ENCODE assay signal across 10 mouse cellular contexts in the genomic region with DNA sequence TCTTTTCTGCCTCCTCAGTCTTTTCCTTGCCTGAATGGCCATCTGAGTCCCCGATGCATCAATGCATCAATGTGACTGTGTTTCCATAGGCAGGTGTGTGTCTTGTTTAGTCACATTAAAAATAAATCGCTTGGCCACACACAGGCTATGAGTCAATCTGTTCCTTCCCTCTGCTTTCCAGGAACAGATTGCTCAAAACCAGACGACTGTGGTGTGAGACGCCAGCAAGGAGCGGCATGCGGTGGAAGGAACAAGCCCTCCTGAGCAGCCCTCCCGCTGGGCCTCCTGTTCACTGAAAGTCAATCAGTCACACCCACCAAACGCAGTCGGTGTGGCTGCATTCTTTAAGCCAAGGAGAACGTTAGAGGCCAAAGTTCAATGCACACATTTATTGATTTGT. TPM values are rescaled to one million over a fixed set of nuclear protein-coding genes. Genes with fewer than 3 reads are reported as not detected.
DNase-seq lines count a peak whose midpoint lies in the region; ATAC-seq and TF ChIP-seq lines count a peak whose summit lies in the region.
"Had no signal": no experiment of that assay in that cellular context is flagged by ENCODE, and none has a peak within 500 bp of the region (broad histone marks: within the 10 kb centered on the region; RNA-seq: fewer than 3 reads in every experiment).

No protein-coding gene starts in this region.

- no peaks in the 10 kb centered on the region for H3K27me3 ChIP-seq in forebrain, embryonic 13.5 days
- H3K27me3 ChIP-seq in forebrain, embryonic 11.5 days (ENCODE audit: control insufficient read depth, insufficient read depth, low read length), result no peaks in the 10 kb centered on the region
- no peaks in the 10 kb centered on the region for H3K27me3 ChIP-seq in ES-Bruce4 (ENCODE audit: control insufficient read depth, insufficient read depth, low read length, poor library complexity, severe bottlenecking)

- TF ChIP-seq EP300 in ES-Bruce4 (IDR thresholded peaks at IDR 0.05; ENCODE audit: insufficient read depth, low read depth, low read length), result peak; percentile 78

- intact Hi-C loops in left cerebral cortex, postnatal 25 days (cut with DNase I), result loop anchor here (1.0 to 5.0 kb wide), 3 partner anchors 8 to 90 kb away; no protein-coding TSS in a partner anchor

- 10% methylated on average over 10 of the region's 10 CpGs for WGBS in forebrain, embryonic 13.5 days
- 12% methylated on average over 10 of the region's 10 CpGs for WGBS in forebrain, embryonic 11.5 days

- no peaks in the 10 kb centered on the region for H3K9me3 ChIP-seq in forebrain, embryonic 13.5 days (replicated peaks)
- H3K9me3 ChIP-seq in forebrain, embryonic 11.5 days (ENCODE audit: control insufficient read depth, low read length), result no peaks in the 10 kb centered on the region
- H3K9me3 ChIP-seq in ES-Bruce4 (replicated peaks; ENCODE audit: control insufficient read depth, insufficient read depth, low read length, poor library complexity, severe bottlenecking), result no peaks in the 10 kb centered on the region

- DNase-seq in forebrain, embryonic 11.5 days (ENCODE audit: low spot score), result no peak
- peak; percentile 29 for DNase-seq in embryo, embryonic 11.5 days (ENCODE audit: low read depth, low spot score)
- DNase-seq in left cerebral cortex, postnatal 25 days (ENCODE audit: low spot score in 2 of 2), result peak; percentile 54 to 81
- no peak for DNase-seq in T-cell, adult 2 months (ENCODE audit: low spot score)
- no peak for DNase-seq in neural tube, embryonic 10.5 days (ENCODE audit: extremely low spot score, low spot score)

- TF ChIP-seq POLR2A in ES-Bruce4 (IDR thresholded peaks at IDR 0.05; ENCODE audit: insufficient read depth, low read length), result no peak

- ATAC-seq in forebrain, embryonic 13.5 days, result peak; percentile 51; the same call in 1 of the 2 replicates
- no peak for ATAC-seq in forebrain, embryonic 11.5 days (replicated peaks; ENCODE audit: low FRiP score)
- no peak for ATAC-seq in megakaryocyte-erythroid progenitor cell, adult 5-6 weeks (replicated peaks; ENCODE audit: low FRiP score, low TSS enrichment, poor library complexity, severe bottlenecking)

- H3K27ac ChIP-seq in forebrain, embryonic 13.5 days, result peak overlapping the region; percentile 2; the same call in 1 of the 2 replicates
- no peak overlapping the region for H3K27ac ChIP-seq in forebrain, embryonic 11.5 days (ENCODE audit: low read depth, low read length)
- H3K27ac ChIP-seq in ES-Bruce4 (ENCODE audit: insufficient read depth, low read length), result peak overlapping the region; percentile 21; the same call in 1 of the 2 replicates

- H3K4me2 ChIP-seq in forebrain, embryonic 13.5 days, result no peak overlapping the region
- H3K4me2 ChIP-seq in forebrain, embryonic 11.5 days (ENCODE audit: low read depth, low read length, severe bottlenecking), result no peak overlapping the region

- H3K4me3 ChIP-seq in forebrain, embryonic 13.5 days, result no peak overlapping the region
- no peak overlapping the region for H3K4me3 ChIP-seq in forebrain, embryonic 11.5 days (ENCODE audit: low read depth, low read length)
- no peak overlapping the region for H3K4me3 ChIP-seq in ES-Bruce4 (ENCODE audit: low read depth, low read length)

- no peaks in the 10 kb centered on the region for H3K4me1 ChIP-seq in forebrain, embryonic 13.5 days
- H3K4me1 ChIP-seq in forebrain, embryonic 11.5 days (replicated peaks; ENCODE audit: control insufficient read depth, insufficient read depth, low read length), result no peaks in the 10 kb centered on the region
- H3K4me1 ChIP-seq in ES-Bruce4 (ENCODE audit: control insufficient read depth, insufficient read depth, low read length), result peaks cover 3% of the 10 kb centered on the region

- no peaks in the 10 kb centered on the region for H3K36me3 ChIP-seq in forebrain, embryonic 13.5 days (ENCODE audit: poor library complexity, severe bottlenecking)
- H3K36me3 ChIP-seq in forebrain, embryonic 11.5 days (ENCODE audit: control insufficient read depth, insufficient read depth, low read length), result no peaks in the 10 kb centered on the region
- no peaks in the 10 kb centered on the region for H3K36me3 ChIP-seq in ES-Bruce4 (ENCODE audit: control insufficient read depth, insufficient read depth, low read length, poor library complexity, severe bottlenecking)

- H3K9ac ChIP-seq in forebrain, embryonic 13.5 days, result no peak overlapping the region
- no peak overlapping the region for H3K9ac ChIP-seq in forebrain, embryonic 11.5 days (ENCODE audit: low read length)
- H3K9ac ChIP-seq in ES-Bruce4 (ENCODE audit: low read depth, poor library complexity, severe bottlenecking), result no peak overlapping the region

- TF ChIP-seq CTCF in ES-Bruce4 (IDR thresholded peaks at IDR 0.05; ENCODE audit: low read depth, low read length), result no peak

RNA-seq across cellular contexts. Expression of gene Spesp1, which starts 59.5 kb away (rescaled TPM):
- not detected in 2 replicates for polyA plus RNA-seq in forebrain, embryonic 13.5 days (2015; fragmentation: Nextera tagmentation; extraction: Ambion mirVana)
- not detected in 2 replicates for polyA plus RNA-seq in forebrain, embryonic 11.5 days (2014; fragmentation: Nextera tagmentation; extraction: Ambion mirVana)
- polyA plus RNA-seq in ES-Bruce4 (2011; ENCODE audit: insufficient read depth, insufficient read length, low read depth, missing spikeins), result not detected in 2 replicates
- not detected for total RNA-seq in left cerebral cortex, postnatal 25 days (2021)
- not detected in 2 replicates for total RNA-seq in megakaryocyte-erythroid progenitor cell, adult 5-6 weeks (2014; fragmentation: Nextera tagmentation)
- not detected in 2 replicates for total RNA-seq in megakaryocyte-erythroid progenitor cell, adult 5-6 weeks (2017)
- total RNA-seq: common myeloid progenitor, adult 5-6 weeks had no signal
- polyA plus RNA-seq: C2C12 had no signal

Comparison
In these comparisons a context has a peak if more than half of its experiments do, and no peak if none do; other contexts are left out.
1. DNase-seq: peak in embryo, embryonic 11.5 days (single experiment) and left cerebral cortex, postnatal 25 days (2 of 2); none in forebrain, embryonic 11.5 days (single experiment), T-cell, adult 2 months (single experiment) and neural tube, embryonic 10.5 days (single experiment).